Mouse (Mus musculus) erythroid progenitor cell, adult 5-6 weeks (primary cell): Measurements from ENCODE around the gene Mgat3. TPM values are rescaled to one million over a fixed set of nuclear protein-coding genes. Genes with fewer than 3 reads are reported as not detected.

Experiments
- ATAC-seq: replicated peaks from 2 replicates; pipeline ENCODE4 v1.8.0; 2016; ENCODE audit warnings: moderate number of reproducible peaks, mild to moderate bottlenecking, moderate TSS enrichment, inconsistent platforms; ENCODE audit not compliant: poor library complexity, low FRiP score, severe bottlenecking
- total RNA-seq, 2 experiments: library from RNA; stranded (forward) in 1 of 2; stranded (reverse) in 1 of 2; fragments of 150-400 nt in 1 of 2; fragments of 186-747, 209-891 nt in 1 of 2; gene quantifications; 2 replicates each; pipeline versions ENCODE4 v1.2.3 to v1.2.4; 2015 to 2017; ENCODE audit warnings: low replicate concordance in 2 of 2

Gene Mgat3
- total RNA-seq, 2 experiments from 2014 or later = not detected

DNA sequence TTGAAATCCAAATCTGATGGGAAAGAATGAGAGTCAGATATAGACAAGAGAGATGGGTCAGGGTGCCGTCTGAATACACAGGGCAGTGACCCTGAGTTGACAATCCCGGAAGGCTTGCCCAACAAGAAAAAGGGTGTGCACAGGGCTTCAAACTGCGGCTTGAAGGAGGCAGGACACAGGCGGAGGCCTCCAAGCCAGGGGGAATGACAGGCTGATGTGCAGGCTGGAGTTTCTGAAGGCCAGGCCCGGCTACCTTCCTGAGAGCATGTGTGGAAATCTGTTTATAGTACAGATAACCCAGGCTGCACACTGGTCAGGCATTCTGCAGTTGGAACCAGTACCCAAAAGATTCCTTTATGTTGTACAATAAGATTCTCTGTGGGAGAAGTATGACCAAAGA, 26.0 kb upstream of the Mgat3 start:
- ATAC-seq = no peak

DNA sequence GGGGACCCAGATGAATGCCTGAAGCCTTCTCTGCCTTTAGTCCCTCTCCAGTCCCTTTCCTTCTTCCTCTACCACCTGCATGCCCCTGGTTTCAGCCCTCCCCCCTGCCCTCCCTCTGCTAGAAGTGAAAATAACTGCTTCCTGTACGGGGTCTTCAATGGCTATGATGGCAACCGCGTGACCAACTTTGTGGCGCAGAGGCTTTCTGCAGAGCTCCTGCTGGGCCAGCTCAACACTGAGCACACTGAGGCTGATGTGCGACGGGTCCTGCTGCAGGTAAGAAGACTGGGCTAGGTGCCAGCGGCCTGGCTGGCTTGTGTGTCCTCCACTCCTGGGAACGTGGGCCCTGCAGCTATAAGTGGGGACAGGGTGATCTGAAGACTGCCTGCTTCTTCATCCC, 25.0 kb upstream of the Mgat3 start:
- no peak for ATAC-seq

DNA sequence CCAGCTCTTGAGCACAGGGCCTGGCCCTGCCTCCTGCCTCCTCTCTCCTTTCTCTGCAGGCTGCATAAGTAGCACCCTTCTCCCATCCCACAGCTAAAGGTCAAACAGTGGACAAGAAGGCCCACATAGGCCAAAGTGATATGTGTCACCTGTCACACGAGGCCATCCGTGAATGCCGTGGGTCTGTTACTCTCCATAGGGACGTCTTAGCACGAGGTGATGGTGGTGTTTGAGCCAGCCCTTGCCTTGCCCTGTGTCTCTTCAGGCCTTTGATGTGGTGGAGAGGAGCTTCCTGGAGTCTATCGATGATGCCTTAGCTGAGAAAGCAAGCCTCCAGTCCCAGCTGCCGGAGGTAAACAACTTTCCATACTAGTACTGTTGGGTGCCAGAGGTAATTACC, 24.0 kb upstream of the Mgat3 start:
- no peak for ATAC-seq

- no peak for ATAC-seq
These were observed 20.9 kb upstream of the Mgat3 start for GRCm38 (mm10) chr15:80152663-80153062.

DNA sequence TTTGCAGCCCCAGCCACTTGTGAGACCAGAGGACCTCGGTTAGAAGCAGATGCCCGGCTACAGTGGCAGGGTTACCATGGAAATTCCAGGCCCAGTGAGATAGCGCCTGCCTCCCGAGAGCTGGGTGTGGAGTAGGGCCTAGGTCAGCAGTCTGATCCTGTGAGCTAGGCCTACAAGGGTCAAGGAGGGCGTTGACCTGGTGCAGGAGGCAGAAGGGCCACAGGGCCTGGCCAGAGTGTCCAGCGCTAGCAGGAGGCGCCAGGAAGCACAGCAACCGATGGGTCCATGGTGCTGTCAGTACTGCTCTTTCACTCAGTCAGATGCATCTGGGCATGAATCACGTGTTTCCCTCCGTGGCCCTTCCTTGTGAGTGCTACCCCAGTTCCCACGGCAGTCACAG, 19.8 kb upstream of the Mgat3 start:
- no peak for ATAC-seq

DNA sequence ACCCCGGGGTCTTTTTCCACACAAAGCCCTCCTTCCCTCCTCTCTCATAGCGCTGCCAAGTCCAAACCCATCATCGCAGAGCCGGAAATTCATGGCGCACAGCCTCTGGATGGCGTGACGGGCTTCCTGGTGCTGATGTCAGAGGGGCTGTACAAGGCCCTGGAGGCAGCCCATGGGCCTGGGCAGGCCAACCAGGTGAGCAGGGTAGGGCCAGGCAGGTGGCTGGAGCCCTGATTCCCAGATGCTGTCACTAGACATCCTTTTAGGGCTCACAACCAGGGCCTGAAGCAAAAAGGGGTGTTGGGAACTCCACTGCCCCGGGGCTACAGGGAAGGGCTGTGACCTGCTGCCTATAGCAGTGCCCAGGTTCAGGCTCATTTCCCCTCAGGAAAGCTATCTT, 17.8 kb upstream of the Mgat3 start:
- no peak for ATAC-seq

GRCm38 (mm10) chr15:80157197-80157943, 16.2 kb upstream of the Mgat3 start:
- ATAC-seq = no peak

GRCm38 (mm10) chr15:80158001-80158706, 15.4 kb upstream of the Mgat3 start:
- ATAC-seq = no peak

DNA sequence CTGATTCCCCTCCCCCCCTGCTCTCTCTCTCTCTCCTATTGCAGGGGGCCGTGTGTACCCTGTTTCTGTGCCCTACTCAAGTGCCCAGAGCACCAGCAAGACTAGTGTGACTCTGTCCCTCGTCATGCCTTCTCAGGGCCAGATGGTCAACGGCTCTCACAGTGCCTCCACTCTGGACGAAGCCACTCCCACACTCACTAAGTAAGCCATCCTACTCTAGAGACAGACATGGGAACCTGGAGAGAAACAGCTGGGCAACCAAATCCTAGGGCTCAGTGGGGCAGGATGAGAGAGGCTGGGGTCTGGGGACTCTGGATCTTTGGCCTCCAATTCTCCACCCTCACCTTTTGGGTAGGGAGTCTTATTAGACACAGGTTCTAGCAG, 14.8 kb upstream of the Mgat3 start:
- ATAC-seq = no peak

DNA sequence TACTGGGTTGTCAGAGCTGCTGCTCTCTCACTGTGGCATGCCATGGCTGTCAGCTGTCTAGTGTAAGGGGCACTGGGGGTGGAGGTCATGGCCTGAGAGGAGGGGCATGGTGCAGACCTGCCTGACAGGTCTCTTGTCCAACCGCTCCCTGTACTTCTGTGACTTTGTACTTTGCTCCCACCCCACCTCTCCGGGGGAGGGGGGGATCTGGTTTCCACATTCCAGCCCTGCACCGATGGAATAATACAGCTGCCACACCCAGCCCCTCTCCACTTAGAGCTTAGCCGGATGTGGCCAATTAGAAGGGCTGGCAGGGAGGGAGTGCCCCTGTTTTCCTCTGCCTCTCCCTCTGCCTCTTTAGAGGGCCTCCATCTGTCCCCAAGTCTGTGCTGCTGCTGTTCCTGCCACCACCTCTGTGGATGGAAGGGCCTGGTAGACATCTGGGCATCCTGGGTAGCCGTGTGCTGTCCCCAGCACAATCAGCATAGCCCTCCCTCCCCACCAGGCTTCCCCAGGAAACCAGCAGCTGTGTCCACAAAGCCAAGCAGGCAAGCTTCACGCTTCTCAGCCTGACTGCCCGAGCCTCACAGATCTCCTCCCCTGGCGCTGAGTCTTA, 14.1 kb upstream of the Mgat3 start:
- no peak for ATAC-seq

DNA sequence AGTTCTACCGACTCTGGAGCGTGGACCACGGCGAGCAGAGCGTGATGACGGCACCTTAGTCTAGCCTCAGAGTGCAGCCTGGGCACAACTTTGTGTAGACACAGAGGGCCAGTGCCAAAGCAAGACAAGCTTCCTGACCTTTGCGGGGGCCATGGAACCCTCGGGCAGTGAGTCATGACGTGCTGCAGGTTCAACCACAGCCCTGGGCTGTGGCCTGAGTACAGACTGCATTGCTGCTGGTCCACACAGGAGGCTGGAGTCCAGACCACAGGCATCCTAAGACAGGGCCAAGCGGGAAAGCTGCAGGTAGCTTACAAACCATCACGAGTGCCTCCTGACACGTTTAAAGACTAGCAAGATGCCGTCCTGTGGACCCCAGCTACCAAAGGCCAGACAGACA, 13.3 kb upstream of the Mgat3 start:
- no peak for ATAC-seq

DNA sequence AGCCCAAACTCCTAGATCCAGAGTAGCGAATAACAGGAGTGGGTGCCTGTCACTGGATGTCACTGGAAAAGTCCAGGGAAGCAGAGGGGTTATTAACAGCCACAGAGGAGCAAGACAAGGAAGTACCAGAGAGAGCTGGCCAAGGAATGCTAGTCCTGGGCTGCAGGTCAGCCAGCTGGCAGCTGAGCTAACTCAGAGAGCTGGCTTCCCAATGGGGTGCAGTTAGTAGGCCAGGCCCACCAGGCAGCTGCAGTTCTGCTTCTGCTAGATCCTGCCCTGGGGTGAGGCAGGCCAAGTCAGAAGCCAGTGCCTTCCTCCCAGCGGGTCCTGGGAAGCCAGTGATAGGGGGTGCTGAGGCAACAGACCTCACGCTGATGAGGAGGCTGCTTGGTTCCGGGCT, 12.8 kb upstream of the Mgat3 start:
- ATAC-seq = no peak

DNA sequence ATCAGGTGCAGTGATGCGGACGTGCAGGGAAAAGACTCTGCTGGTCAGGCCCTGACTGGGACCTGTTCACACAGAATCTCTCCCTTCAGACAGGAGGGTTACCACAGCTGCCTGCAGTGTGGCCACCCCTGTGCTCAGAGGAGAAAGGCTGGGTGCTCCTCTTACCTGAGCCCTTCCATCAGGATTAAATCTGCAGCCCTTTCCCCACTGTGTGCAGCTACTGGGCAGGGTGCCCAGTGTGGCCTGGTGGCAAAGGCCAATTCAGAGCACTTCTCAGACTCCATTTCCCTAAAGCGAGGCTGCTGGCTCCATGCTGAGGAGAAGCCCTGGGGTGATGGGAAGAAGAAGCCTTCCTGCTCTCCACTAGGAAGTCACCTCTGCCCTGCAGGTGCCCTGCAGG, 12.3 kb upstream of the Mgat3 start:
- ATAC-seq = no peak

DNA sequence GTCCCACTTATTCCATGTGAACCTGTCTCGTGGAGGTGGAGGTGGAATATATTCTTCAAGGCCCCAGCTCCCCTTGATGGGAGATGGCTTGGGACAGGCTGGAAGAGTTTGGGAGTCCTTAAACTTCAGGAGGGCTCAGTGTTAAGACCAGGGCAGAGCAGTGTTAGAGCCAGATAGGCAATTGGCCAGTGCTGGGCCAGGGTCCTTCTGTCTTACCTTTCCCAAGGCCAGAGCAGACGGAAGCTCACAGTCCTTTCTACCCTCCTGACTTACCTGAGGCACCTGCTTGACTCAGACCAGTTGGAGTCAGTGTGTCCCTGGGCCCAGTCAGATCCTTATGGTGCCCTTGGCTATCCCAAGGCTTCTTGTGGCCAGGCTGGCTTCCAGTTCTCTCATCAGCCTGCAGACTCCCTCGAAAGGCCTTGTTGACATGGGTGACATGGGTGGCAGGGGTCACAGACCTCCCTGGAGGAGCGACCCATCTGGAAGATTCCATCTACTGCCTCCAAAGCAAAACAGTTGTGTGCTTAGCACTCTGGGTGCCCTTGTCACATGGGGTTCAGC, 11.0 kb upstream of the Mgat3 start:
- no peak for ATAC-seq

- ATAC-seq = no peak
These were observed 10.2 kb upstream of the Mgat3 start for GRCm38 (mm10) chr15:80163274-80163673.

DNA sequence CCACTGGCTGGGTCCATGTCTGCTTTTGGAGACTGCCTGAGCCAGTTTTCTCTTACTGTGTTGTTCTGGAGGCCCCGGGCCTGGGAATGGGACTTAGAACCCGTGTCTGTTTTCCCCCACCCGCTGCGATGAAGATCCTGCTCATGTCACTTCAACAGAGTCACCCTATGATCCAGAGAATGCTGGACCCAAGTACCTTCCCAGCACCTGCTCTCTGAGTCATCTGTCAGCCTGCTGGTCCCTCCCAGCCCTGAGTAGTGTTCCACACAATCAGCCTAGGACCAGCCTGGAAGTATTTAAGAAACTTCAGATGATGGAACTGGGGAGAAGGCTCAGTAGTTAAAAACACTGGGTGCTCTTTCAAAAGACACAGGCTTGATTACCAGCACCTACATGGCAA, 9.8 kb upstream of the Mgat3 start:
- ATAC-seq = no peak

DNA sequence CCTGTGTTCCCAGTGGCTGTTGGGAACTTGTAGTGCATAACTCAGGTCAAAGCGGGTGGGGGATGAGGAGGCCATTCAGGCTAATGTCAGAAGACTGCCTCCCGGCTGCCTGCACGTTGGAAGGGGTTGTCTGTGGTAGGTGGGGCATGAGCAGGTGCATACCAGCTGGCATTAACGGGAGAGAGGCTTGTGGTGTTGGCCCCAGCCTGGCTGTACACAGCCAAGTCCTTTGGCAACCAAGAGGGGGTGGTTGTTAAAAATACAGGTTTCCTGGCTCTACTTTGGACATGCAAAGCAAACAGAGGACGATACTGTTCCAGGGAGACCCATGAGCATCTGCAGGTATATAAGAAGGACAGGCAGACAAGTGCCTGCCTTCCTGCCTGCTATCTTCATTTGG, 8.1 kb upstream of the Mgat3 start:
- ATAC-seq = no peak

GRCm38 (mm10) chr15:80169484-80169883, 4.0 kb upstream of the Mgat3 start:
- ATAC-seq = 0 out of 2 replicates have a peak, but pooled peaks have one; percentile 41

- no peak for ATAC-seq
These were observed 3.2 kb upstream of the Mgat3 start for GRCm38 (mm10) chr15:80170357-80170756.

DNA sequence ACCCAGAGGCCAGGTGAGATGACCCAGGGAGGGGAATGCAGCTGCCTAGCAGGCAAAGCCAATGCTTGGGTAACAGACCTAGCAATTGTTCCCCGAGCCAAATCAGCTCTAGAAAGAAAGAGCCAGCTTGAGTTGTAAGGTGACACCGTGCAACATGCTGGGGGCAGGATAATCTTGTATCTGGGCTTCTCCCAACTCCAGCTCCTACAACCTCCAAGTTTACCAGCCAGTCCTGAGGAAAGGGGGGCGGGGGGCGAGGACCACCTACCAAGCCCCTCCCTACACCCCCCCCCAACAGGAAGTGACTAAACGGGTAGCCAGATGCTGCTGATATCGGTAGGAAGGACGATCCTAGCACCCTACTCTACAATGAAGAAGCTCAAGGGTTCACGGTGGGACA, 2.2 kb upstream of the Mgat3 start:
- ATAC-seq = no peak

DNA sequence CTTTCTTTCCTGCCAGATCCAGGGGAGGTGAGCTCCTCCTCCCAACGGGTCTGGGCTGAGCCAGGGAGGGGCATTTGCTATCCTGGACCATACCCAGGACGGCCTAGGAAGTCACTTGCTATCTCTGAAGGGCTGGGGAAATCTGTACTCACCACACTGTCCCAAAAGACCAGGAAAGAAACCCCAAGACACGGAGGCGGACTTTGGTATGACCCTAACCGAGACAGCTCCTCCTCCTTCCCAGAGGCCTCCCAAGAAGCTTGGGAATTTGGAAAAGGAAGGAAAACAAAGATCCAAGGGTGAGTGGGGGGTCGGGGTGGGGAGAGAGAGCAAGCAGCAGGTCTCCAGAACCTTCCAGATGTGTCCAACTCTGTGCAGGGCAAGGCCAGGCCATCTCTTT, 1.7 kb upstream of the Mgat3 start:
- no peak for ATAC-seq
